Mouse (Mus musculus): ENCODE measurements around the gene Ypel5. TPM values are rescaled to one million over a fixed set of nuclear protein-coding genes. Genes with fewer than 3 reads are reported as not detected.

The Ypel5 gene
- total RNA-seq, 2 experiments from 2014 or later: 37.1 to 52.3 TPM

- ATAC-seq (replicated peaks; ENCODE audit: poor library complexity): no peak
Observed at GRCm38 (mm10) chr17:72839000-72839399, 2.7 kb downstream of the Ypel5 start.

GRCm38 (mm10) chr17:72844393-72844792 is 8.1 kb downstream of the Ypel5 start:
- ATAC-seq (replicated peaks; ENCODE audit: poor library complexity): no peak

GRCm38 (mm10) chr17:72844949-72845490 is 8.8 kb downstream of the Ypel5 start:
- ATAC-seq (replicated peaks; ENCODE audit: poor library complexity): peak; percentile 66

GRCm38 (mm10) chr17:72845521-72845920 is 9.3 kb downstream of the Ypel5 start:
- no peak for ATAC-seq (replicated peaks; ENCODE audit: poor library complexity)

- 0 out of 2 replicates have a peak, but pooled peaks have one; percentile 33 for ATAC-seq (replicated peaks; ENCODE audit: poor library complexity)
Observed at GRCm38 (mm10) chr17:72855298-72855697, 19.0 kb downstream of the Ypel5 start.

GRCm38 (mm10) chr17:72857677-72858633 is 21.7 kb downstream of the Ypel5 start:
- peak; percentile 90 for ATAC-seq (replicated peaks; ENCODE audit: poor library complexity)

- ATAC-seq (replicated peaks; ENCODE audit: poor library complexity): no peak
Observed at GRCm38 (mm10) chr17:72863226-72863625, 27.0 kb downstream of the Ypel5 start.

GRCm38 (mm10) chr17:72866624-72867245 is 30.5 kb downstream of the Ypel5 start:
- ATAC-seq (replicated peaks; ENCODE audit: poor library complexity): no peak

GRCm38 (mm10) chr17:72868181-72868580 is 31.9 kb downstream of the Ypel5 start:
- no peak for ATAC-seq (replicated peaks; ENCODE audit: poor library complexity)

- ATAC-seq (replicated peaks; ENCODE audit: poor library complexity): no peak
Observed at GRCm38 (mm10) chr17:72878979-72879378, 42.7 kb downstream of the Ypel5 start.

- no peak for ATAC-seq (replicated peaks; ENCODE audit: poor library complexity)
Observed at GRCm38 (mm10) chr17:72880156-72880555, 43.9 kb downstream of the Ypel5 start.

- ATAC-seq (replicated peaks; ENCODE audit: poor library complexity): no peak
Observed at GRCm38 (mm10) chr17:72881051-72881450, 44.8 kb downstream of the Ypel5 start.

- no peak for ATAC-seq (replicated peaks; ENCODE audit: poor library complexity)
Observed at GRCm38 (mm10) chr17:72881804-72882203, 45.6 kb downstream of the Ypel5 start.

- peak; percentile 93 for ATAC-seq (replicated peaks; ENCODE audit: poor library complexity)
Observed at GRCm38 (mm10) chr17:72889556-72890397, 53.5 kb downstream of the Ypel5 start.

GRCm38 (mm10) chr17:72890398-72890898 is 54.2 kb downstream of the Ypel5 start:
- no peak for ATAC-seq (replicated peaks; ENCODE audit: poor library complexity)

GRCm38 (mm10) chr17:72891556-72891955 is 55.3 kb downstream of the Ypel5 start:
- ATAC-seq (replicated peaks; ENCODE audit: poor library complexity): no peak

- ATAC-seq (replicated peaks; ENCODE audit: poor library complexity): no peak
Observed at GRCm38 (mm10) chr17:72895506-72895905, 59.3 kb downstream of the Ypel5 start.

GRCm38 (mm10) chr17:72897076-72897475 is 60.8 kb downstream of the Ypel5 start:
- no peak for ATAC-seq (replicated peaks; ENCODE audit: poor library complexity)

- ATAC-seq (replicated peaks; ENCODE audit: poor library complexity): no peak
Observed at GRCm38 (mm10) chr17:72897961-72898360, 61.7 kb downstream of the Ypel5 start.

- no peak; the same call in 1 of the 2 replicates for ATAC-seq (replicated peaks; ENCODE audit: poor library complexity)
Observed at GRCm38 (mm10) chr17:72898775-72899174, 62.5 kb downstream of the Ypel5 start.
